Mouse (Mus musculus): ENCODE results near the gene Cd200. TPM values are rescaled to one million over a fixed set of nuclear protein-coding genes. Genes with fewer than 3 reads are reported as not detected.

Gene Cd200
- polyA plus RNA-seq, 1 experiment from 2014 or later, result 52.9 TPM

DNA sequence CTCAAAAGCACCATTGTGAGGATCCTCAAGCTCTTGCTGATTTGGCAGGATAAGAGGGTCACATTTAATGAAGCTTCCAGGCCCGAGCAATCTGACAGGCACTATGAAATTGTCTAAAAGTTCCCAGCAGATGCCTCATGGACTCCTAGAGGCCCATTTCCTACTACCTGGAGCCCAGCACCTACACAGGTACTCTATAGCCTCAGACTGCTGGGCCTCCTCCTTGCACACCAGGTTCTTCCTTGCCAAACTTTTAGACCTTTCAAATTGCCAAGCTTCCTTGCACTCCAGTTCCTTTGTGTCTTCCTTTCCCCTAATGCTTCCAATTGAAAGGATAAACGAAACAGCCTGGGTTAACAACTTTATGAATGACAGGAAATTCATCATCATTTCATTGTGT is 5.9 kb downstream of the Cd200 start:
- H3K9me3 ChIP-seq (ENCODE audit: control insufficient read depth, low read length), result no peaks in the 10 kb centered on the region
- no peaks in the 10 kb centered on the region for H3K4me1 ChIP-seq (replicated peaks; ENCODE audit: control insufficient read depth, insufficient read depth, low read length)
- H3K36me3 ChIP-seq (ENCODE audit: control insufficient read depth, insufficient read depth, low read length), result no peaks in the 10 kb centered on the region
- H3K4me3 ChIP-seq (ENCODE audit: low read depth, low read length), result no peak overlapping the region
- H3K9ac ChIP-seq (ENCODE audit: low read depth, low read length), result no peak overlapping the region
- no peak overlapping the region for H3K27ac ChIP-seq (ENCODE audit: low read depth, low read length)
- no peaks in the 10 kb centered on the region for H3K27me3 ChIP-seq (ENCODE audit: control insufficient read depth, insufficient read depth, low read length)
- WGBS, result 77% methylated on average over 2 of the region's 2 CpGs
- DNase-seq (ENCODE audit: low spot score), result no peak
- H3K4me2 ChIP-seq (replicated peaks; ENCODE audit: low read depth, low read length), result no peak overlapping the region
- ATAC-seq (ENCODE audit: low FRiP score), result no peak

DNA sequence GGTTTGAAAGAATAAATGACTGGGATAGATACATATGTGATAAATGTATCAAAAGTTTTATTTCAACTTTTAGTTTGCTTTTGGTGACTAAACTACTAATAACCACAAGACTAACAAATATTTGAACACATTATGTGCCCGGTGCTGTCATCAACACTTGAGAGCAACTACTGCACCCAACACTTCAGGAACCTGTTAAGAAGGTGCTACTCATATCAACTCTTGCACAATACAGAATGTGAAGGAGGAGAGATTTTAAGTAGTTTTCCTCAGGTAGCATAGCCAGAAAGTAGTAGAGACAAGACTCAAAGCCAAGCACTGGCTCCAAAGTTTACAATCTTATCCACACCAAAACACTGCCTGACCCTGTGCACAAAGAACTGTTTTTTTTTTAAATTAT is 6.8 kb downstream of the Cd200 start:
- no peak overlapping the region for H3K27ac ChIP-seq (ENCODE audit: low read depth, low read length)
- no peaks in the 10 kb centered on the region for H3K36me3 ChIP-seq (ENCODE audit: control insufficient read depth, insufficient read depth, low read length)
- H3K9me3 ChIP-seq (ENCODE audit: control insufficient read depth, low read length), result no peaks in the 10 kb centered on the region
- H3K9ac ChIP-seq (ENCODE audit: low read depth, low read length), result no peak overlapping the region
- no peaks in the 10 kb centered on the region for H3K27me3 ChIP-seq (ENCODE audit: control insufficient read depth, insufficient read depth, low read length)
- no peak overlapping the region for H3K4me3 ChIP-seq (ENCODE audit: low read depth, low read length)
- H3K4me1 ChIP-seq (replicated peaks; ENCODE audit: control insufficient read depth, insufficient read depth, low read length), result no peaks in the 10 kb centered on the region
- DNase-seq (ENCODE audit: low spot score) (no peak), ATAC-seq (ENCODE audit: low FRiP score) (no peak)
- no peak overlapping the region for H3K4me2 ChIP-seq (replicated peaks; ENCODE audit: low read depth, low read length)
- 95% methylated on average over 1 of the region's 1 CpGs for WGBS

DNA sequence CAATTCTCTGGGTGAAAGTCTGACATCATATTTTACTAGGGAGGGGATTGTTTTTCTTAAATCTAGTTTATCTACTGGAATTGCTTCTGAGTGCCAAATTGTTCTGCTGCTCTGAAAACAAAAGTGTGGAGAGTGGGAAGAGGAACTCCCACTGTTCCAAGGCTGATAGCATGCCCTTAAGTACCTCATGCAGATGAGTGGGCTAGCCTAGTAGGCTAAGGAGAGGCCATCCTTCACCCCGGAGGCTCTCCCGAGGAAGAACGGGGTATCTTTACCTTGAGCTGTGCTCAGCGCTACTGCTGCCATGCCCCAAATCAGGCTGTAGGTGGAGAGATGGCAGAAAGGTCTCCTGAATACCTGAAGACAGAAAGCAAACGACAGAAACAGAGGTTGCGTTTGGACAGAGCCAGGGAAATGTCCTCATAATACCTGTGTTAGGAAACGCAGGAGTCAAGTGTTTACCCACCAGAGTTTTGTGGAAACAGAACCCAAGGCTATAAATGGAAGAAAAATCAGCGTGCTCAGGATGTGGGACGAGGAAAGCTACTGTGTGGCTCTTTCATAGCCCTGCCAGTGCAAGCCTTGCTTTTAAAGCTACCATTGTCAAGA is 8.8 kb downstream of the Cd200 start:
- Histone ChIP-seq H3K4me3 (ENCODE audit: low read depth, low read length) (no peak overlapping the region), H3K9me3 (ENCODE audit: control insufficient read depth, low read length) (no peaks in the 10 kb centered on the region), H3K27me3 (ENCODE audit: control insufficient read depth, insufficient read depth, low read length) (no peaks in the 10 kb centered on the region), H3K4me1 (replicated peaks; ENCODE audit: control insufficient read depth, insufficient read depth, low read length) (no peaks in the 10 kb centered on the region), H3K36me3 (ENCODE audit: control insufficient read depth, insufficient read depth, low read length) (no peaks in the 10 kb centered on the region), H3K4me2 (replicated peaks; ENCODE audit: low read depth, low read length) (no peak overlapping the region), H3K9ac (ENCODE audit: low read depth, low read length) (no peak overlapping the region), H3K27ac (ENCODE audit: low read depth, low read length) (no peak overlapping the region)
- ATAC-seq (ENCODE audit: low FRiP score), result no peak
- no peak for DNase-seq (ENCODE audit: low spot score)
- whole genome bisulfite sequencing, result 58% methylated on average over 9 of the region's 9 CpGs

DNA sequence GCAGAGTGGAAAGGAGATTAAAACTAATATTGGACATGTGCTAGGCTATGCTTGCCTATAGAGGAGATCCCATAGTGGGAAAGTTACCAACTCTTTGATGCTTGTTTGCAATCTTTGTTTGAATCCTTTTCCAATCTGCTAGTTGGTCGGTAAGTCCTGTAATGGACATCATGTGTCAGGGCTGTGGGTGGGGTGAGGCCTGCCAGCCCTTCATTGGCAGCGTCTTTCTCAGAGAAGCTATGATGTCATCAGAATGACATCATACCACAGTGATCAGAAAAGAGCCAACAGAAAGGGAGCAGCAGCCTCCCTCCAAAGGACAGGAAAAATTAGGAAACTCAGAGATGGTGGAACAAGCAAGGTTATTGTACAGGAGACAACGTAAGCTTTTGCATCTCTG is 9.4 kb downstream of the Cd200 start:
- H3K9ac ChIP-seq (ENCODE audit: low read depth, low read length), result no peak overlapping the region
- DNase-seq (ENCODE audit: low spot score) (no peak), ATAC-seq (ENCODE audit: low FRiP score) (no peak)
- no peak overlapping the region for H3K27ac ChIP-seq (ENCODE audit: low read depth, low read length)
- 89% methylated on average over 3 of the region's 3 CpGs for WGBS
- no peak overlapping the region for H3K4me2 ChIP-seq (replicated peaks; ENCODE audit: low read depth, low read length)
- H3K9me3 ChIP-seq (ENCODE audit: control insufficient read depth, low read length), result no peaks in the 10 kb centered on the region
- no peaks in the 10 kb centered on the region for H3K4me1 ChIP-seq (replicated peaks; ENCODE audit: control insufficient read depth, insufficient read depth, low read length)
- H3K4me3 ChIP-seq (ENCODE audit: low read depth, low read length), result no peak overlapping the region
- H3K27me3 ChIP-seq (ENCODE audit: control insufficient read depth, insufficient read depth, low read length), result no peaks in the 10 kb centered on the region
- no peaks in the 10 kb centered on the region for H3K36me3 ChIP-seq (ENCODE audit: control insufficient read depth, insufficient read depth, low read length)

DNA sequence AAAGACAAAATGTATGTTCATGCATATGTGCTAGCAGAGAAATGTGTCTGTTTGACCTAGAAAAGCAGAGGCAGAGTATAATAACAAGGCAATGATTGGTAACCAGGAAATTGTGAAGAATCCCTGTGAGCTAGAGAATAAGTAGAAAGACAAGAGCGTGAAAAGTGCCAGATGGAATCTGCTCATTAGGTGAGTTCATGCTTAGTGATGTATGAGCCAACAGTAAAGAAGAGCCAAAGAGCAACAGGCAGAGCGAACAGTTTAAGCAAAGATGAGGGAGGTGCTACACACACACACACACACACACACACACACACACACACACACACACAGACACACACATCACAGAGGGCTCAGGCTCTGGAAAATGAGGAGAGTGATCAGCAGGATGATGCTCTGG is 11.4 kb downstream of the Cd200 start:
- Histone ChIP-seq H3K9ac (ENCODE audit: low read depth, low read length) (no peak overlapping the region), H3K9me3 (ENCODE audit: control insufficient read depth, low read length) (no peaks in the 10 kb centered on the region), H3K36me3 (ENCODE audit: control insufficient read depth, insufficient read depth, low read length) (no peaks in the 10 kb centered on the region), H3K4me3 (ENCODE audit: low read depth, low read length) (no peak overlapping the region), H3K27me3 (ENCODE audit: control insufficient read depth, insufficient read depth, low read length) (no peaks in the 10 kb centered on the region), H3K4me2 (replicated peaks; ENCODE audit: low read depth, low read length) (no peak overlapping the region), H3K4me1 (replicated peaks; ENCODE audit: control insufficient read depth, insufficient read depth, low read length) (no peaks in the 10 kb centered on the region), H3K27ac (ENCODE audit: low read depth, low read length) (no peak overlapping the region)
- 88% methylated on average over 2 of the region's 2 CpGs for WGBS
- DNase-seq (ENCODE audit: low spot score) (no peak), ATAC-seq (ENCODE audit: low FRiP score) (no peak)

DNA sequence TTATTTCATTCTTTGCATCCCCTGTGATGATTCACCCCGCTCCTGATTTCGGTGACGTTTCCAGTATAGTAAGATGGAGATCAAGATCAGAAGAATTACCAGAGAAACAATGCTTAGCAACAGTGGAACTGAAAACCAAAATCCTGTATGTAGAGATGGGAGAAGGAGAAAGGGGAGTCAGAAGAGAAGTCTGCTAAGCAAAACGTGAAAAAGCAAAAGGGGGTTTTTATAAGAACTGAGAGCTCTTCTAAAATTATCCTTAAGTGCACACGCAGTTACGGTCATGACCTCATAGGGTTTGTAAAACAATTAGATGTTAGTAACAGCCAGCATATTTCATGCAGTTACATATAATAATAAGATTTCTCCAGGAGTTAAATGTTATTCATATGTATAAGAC is 16.6 kb downstream of the Cd200 start:
- Histone ChIP-seq H3K4me2 (replicated peaks; ENCODE audit: low read depth, low read length) (no peak overlapping the region), H3K27ac (ENCODE audit: low read depth, low read length) (no peak overlapping the region), H3K4me3 (ENCODE audit: low read depth, low read length) (no peak overlapping the region), H3K9ac (ENCODE audit: low read depth, low read length) (no peak overlapping the region), H3K36me3 (ENCODE audit: control insufficient read depth, insufficient read depth, low read length) (no peaks in the 10 kb centered on the region), H3K27me3 (ENCODE audit: control insufficient read depth, insufficient read depth, low read length) (no peaks in the 10 kb centered on the region), H3K9me3 (ENCODE audit: control insufficient read depth, low read length) (no peaks in the 10 kb centered on the region), H3K4me1 (replicated peaks; ENCODE audit: control insufficient read depth, insufficient read depth, low read length) (no peaks in the 10 kb centered on the region)
- ATAC-seq (ENCODE audit: low FRiP score) (no peak), DNase-seq (ENCODE audit: low spot score) (no peak)
- 92% methylated on average over 6 of the region's 6 CpGs for whole genome bisulfite sequencing

DNA sequence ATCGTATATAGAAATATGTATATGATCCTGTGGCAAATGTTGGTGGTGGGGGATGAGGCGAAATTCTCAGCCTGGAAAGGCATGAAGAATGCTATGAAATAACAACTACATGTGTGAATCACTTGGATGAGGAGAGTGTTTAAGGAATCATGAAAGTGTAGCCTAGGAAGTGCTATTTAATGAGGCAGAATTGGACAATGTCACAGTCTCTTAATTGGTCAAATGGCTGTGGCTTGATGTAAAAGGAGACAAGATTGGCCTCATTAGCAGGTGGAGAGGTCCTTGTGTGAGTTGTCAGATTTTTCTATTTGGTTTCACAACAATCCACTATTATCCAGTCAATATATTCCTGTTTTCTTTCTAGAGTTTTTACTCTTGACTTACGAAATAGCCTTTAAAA is 17.2 kb downstream of the Cd200 start:
- Histone ChIP-seq H3K27me3 (ENCODE audit: control insufficient read depth, insufficient read depth, low read length) (no peaks in the 10 kb centered on the region), H3K27ac (ENCODE audit: low read depth, low read length) (no peak overlapping the region), H3K36me3 (ENCODE audit: control insufficient read depth, insufficient read depth, low read length) (no peaks in the 10 kb centered on the region), H3K4me1 (replicated peaks; ENCODE audit: control insufficient read depth, insufficient read depth, low read length) (no peaks in the 10 kb centered on the region), H3K4me3 (ENCODE audit: low read depth, low read length) (no peak overlapping the region), H3K9me3 (ENCODE audit: control insufficient read depth, low read length) (no peaks in the 10 kb centered on the region), H3K9ac (ENCODE audit: low read depth, low read length) (no peak overlapping the region), H3K4me2 (replicated peaks; ENCODE audit: low read depth, low read length) (no peak overlapping the region)
- DNase-seq (ENCODE audit: low spot score) (no peak), ATAC-seq (ENCODE audit: low FRiP score) (no peak)
- WGBS, result 94% methylated on average over 3 of the region's 3 CpGs

DNA sequence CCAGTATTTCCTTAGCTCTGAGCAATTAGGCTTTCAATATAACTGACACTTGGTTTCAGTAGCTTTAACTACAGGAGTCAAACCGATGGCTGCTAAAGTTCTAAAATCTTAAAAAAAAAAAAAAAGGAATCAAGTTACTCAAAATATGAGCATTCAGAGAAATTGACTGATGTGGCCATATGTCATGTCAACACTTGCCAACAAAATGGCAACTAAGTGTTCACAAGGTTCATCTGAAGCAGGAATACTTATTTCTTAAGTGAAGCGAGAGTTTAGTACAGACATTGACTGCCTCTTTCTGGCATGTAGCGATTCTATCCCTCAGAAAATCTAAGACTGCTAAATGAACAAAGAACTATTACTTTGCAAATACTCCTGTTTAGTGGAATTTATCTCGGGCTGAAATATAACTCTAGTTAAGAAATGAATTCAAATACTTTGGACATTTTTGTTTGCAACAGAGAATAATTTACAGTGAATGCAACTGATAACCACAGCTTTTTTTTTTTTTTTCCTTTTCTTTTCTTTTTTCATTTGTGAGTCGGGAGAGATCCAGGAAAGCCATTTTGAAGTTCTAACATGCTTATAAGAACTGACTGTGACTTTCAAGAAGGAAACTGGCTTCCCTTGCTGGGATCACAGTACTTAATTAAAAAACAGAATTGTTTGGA is 18.4 kb downstream of the Cd200 start:
- no peak overlapping the region for H3K4me2 ChIP-seq (replicated peaks; ENCODE audit: low read depth, low read length)
- no peaks in the 10 kb centered on the region for H3K4me1 ChIP-seq (replicated peaks; ENCODE audit: control insufficient read depth, insufficient read depth, low read length)
- no peaks in the 10 kb centered on the region for H3K36me3 ChIP-seq (ENCODE audit: control insufficient read depth, insufficient read depth, low read length)
- H3K27me3 ChIP-seq (ENCODE audit: control insufficient read depth, insufficient read depth, low read length), result no peaks in the 10 kb centered on the region
- no peak for DNase-seq (ENCODE audit: low spot score)
- H3K27ac ChIP-seq (ENCODE audit: low read depth, low read length), result no peak overlapping the region
- no peak overlapping the region for H3K4me3 ChIP-seq (ENCODE audit: low read depth, low read length)
- no peaks in the 10 kb centered on the region for H3K9me3 ChIP-seq (ENCODE audit: control insufficient read depth, low read length)
- H3K9ac ChIP-seq (ENCODE audit: low read depth, low read length), result no peak overlapping the region
- WGBS, result 85% methylated on average over 5 of the region's 5 CpGs
- no peak for ATAC-seq (ENCODE audit: low FRiP score)

DNA sequence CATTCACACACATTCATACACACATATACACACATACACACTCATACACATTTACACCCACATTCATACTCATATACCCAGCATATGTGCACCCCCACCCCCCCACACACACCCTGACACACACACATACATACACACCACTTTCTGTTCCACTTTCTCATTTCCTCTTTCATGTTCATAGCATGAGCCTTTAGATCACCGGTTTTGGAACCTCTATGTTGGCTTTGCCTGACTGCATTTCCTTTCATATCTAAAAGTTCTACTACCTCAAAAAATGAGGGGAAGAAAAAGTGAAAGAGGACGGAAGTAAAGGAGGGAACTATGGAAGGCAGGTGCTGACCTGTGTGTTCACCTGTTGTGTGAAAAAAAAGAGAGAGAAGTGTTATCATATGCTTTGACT is 19.0 kb downstream of the Cd200 start:
- Histone ChIP-seq H3K4me3 (ENCODE audit: low read depth, low read length) (no peak overlapping the region), H3K27me3 (ENCODE audit: control insufficient read depth, insufficient read depth, low read length) (no peaks in the 10 kb centered on the region), H3K9me3 (ENCODE audit: control insufficient read depth, low read length) (no peaks in the 10 kb centered on the region), H3K9ac (ENCODE audit: low read depth, low read length) (no peak overlapping the region), H3K4me1 (replicated peaks; ENCODE audit: control insufficient read depth, insufficient read depth, low read length) (no peaks in the 10 kb centered on the region), H3K4me2 (replicated peaks; ENCODE audit: low read depth, low read length) (no peak overlapping the region), H3K27ac (ENCODE audit: low read depth, low read length) (no peak overlapping the region), H3K36me3 (ENCODE audit: control insufficient read depth, insufficient read depth, low read length) (no peaks in the 10 kb centered on the region)
- no peak for ATAC-seq (ENCODE audit: low FRiP score)
- WGBS, result 83% methylated on average over 2 of the region's 2 CpGs
- no peak for DNase-seq (ENCODE audit: low spot score)

Measured in hindbrain, embryonic 11.5 days (tissue).